Mouse (Mus musculus) cerebellum, adult 2 months (tissue): ENCODE data around the gene Lcn3.

Experiments used
- CTCF ChIP-seq: fragments of 200-500 bp; IDR thresholded peaks from 2 replicates; pipeline ENCODE4 v1.5.1; 2011; ENCODE audit warnings: low read depth, mild to moderate bottlenecking, control low read depth, low read length, moderate library complexity, borderline replicate concordance; ENCODE audit not compliant: insufficient read depth
- POLR2A ChIP-seq: fragments of 200-500 bp; IDR thresholded peaks from 2 replicates; pipeline ENCODE4 v1.6.1; 2011; ENCODE audit warnings: low read length, control low read depth, borderline replicate concordance; ENCODE audit not compliant: insufficient read depth

DNA sequence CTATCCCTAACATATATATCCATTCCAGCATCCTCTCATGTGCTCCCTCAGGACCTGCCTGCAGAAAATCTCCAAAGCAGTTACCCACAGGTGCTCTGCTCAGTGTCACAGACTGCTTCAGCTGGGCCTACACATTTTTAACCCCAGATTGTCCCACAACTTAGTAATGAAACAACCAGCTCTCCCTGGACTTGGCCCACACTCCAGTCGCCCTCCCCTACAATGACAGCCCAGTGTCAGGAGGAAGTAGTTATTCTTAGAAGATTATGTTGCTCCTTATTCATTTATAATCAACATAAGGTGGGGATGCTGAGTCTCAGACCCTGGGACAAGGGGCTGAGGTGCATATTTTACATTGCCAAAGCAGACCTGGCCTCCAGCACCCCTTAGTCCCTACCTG is 23.7 kb upstream of the Lcn3 start:
- TF ChIP-seq CTCF (no peak), POLR2A (no peak)
